Mouse (Mus musculus): ENCODE results near the gene Ubox5.

The Ubox5 gene

GRCm38 (mm10) chr2:130564983-130565382 lies 64.9 kb downstream of the Ubox5 start:
- Histone ChIP-seq H3K36me3 (ENCODE audit: insufficient read depth, low read length) (peaks cover 26% of the 10 kb centered on the region), H3K9me3 (ENCODE audit: low read length) (no peaks in the 10 kb centered on the region), H3K4me1 (replicated peaks; ENCODE audit: low read depth, low read length) (peaks cover 25% of the 10 kb centered on the region), H3K4me3 (replicated peaks; ENCODE audit: low read length) (no peak overlapping the region), H3K27me3 (ENCODE audit: insufficient read depth, low read length) (no peaks in the 10 kb centered on the region)
- TF ChIP-seq NANOG (IDR thresholded peaks at IDR 0.05; ENCODE audit: borderline replicate concordance, low read length) (no peak), CTCF (conservative IDR thresholded peaks at IDR 0.05; ENCODE audit: low read length) (no peak)

GRCm38 (mm10) chr2:130564063-130564462 lies 65.8 kb downstream of the Ubox5 start:
- H3K4me1 ChIP-seq (replicated peaks; ENCODE audit: low read depth, low read length), result peaks cover 25% of the 10 kb centered on the region
- H3K36me3 ChIP-seq (ENCODE audit: insufficient read depth, low read length), result peaks cover 26% of the 10 kb centered on the region
- H3K27me3 ChIP-seq (ENCODE audit: insufficient read depth, low read length), result no peaks in the 10 kb centered on the region
- H3K9me3 ChIP-seq (ENCODE audit: low read length), result no peaks in the 10 kb centered on the region
- TF ChIP-seq POU5F1 (IDR thresholded peaks at IDR 0.05; ENCODE audit: borderline replicate concordance, low read length), result no peak
- TF ChIP-seq NANOG (IDR thresholded peaks at IDR 0.05; ENCODE audit: borderline replicate concordance, low read length), result no peak
- TF ChIP-seq CTCF (conservative IDR thresholded peaks at IDR 0.05; ENCODE audit: low read length), result no peak
- H3K4me3 ChIP-seq (replicated peaks; ENCODE audit: low read length), result peak overlapping the region; percentile 95

DNA sequence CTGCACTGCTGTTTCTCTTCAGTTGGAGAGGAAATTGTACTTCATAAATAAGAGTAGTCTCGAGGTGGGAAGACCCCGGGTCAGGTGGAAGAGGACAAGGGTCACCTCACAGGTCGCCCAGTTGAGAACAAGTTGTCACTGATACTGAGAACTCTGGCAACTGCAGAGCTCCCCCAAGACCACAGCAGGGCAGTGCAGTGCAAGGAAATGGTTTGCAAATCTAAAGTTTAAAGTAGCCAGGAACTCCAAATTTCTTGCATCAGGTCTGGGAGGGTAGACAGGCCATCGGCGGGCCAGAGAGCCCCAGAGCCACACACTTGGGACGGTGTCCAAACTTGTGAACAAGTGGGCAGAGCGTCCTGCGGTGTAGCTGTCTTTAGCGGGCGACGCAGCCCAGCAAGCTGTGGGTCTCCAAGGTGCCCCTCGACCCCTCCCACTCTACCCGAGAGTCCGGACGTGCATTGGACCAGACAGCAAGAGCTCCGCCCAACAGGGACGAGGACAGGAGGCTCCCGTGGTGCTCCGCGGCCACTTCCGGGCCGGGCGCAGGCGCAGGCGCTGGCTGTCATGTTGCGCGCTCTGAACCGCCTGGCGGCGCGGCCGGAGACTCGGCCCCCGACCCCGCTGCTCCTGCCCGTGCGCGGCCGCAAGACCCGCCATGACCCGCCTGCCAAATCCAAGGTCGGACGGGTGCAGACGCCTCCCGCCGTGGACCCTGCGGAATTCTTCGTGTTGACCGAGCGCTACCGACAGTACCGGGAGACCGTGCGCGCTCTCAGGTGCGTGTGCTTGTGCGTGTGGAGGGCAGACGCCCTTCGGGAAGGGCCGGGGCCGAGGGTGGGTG lies 66.4 kb downstream of the Ubox5 start, which contains the start of gene Mrps26:
Gene Mrps26 (plus strand): TSS at position 531 of the 844 bp plus-strand sequence.
- H3K4me3 ChIP-seq (replicated peaks; ENCODE audit: low read length), result peak within 1 kb of the TSS; percentile 95
- H3K9me3 ChIP-seq (ENCODE audit: low read length), result no peaks in the 10 kb centered on the region
- no peaks in the 10 kb centered on the region for H3K27me3 ChIP-seq (ENCODE audit: insufficient read depth, low read length)
- H3K36me3 ChIP-seq (ENCODE audit: insufficient read depth, low read length), result peaks cover 26% of the 10 kb centered on the region
- TF ChIP-seq POU5F1 (IDR thresholded peaks at IDR 0.05; ENCODE audit: borderline replicate concordance, low read length) (no peak), CTCF (conservative IDR thresholded peaks at IDR 0.05; ENCODE audit: low read length) (peak; percentile 20)
- peaks cover 25% of the 10 kb centered on the region for H3K4me1 ChIP-seq (replicated peaks; ENCODE audit: low read depth, low read length)

- H3K4me1 ChIP-seq (replicated peaks; ENCODE audit: low read depth, low read length), result peaks cover 7% of the 10 kb centered on the region
- no peaks in the 10 kb centered on the region for H3K9me3 ChIP-seq (ENCODE audit: low read length)
- H3K27me3 ChIP-seq (ENCODE audit: insufficient read depth, low read length), result no peaks in the 10 kb centered on the region
- H3K36me3 ChIP-seq (ENCODE audit: insufficient read depth, low read length), result peaks cover 10% of the 10 kb centered on the region
- TF ChIP-seq POU5F1 (IDR thresholded peaks at IDR 0.05; ENCODE audit: borderline replicate concordance, low read length) (no peak), CTCF (conservative IDR thresholded peaks at IDR 0.05; ENCODE audit: low read length) (peak; percentile 49)
- no peak overlapping the region for H3K4me3 ChIP-seq (replicated peaks; ENCODE audit: low read length)
Measured at GRCm38 (mm10) chr2:130558015-130558414, 71.8 kb downstream of the Ubox5 start.

- H3K36me3 ChIP-seq (ENCODE audit: insufficient read depth, low read length), result peaks cover 16% of the 10 kb centered on the region
Measured at GRCm38 (mm10) chr2:130557462-130557861, 72.4 kb downstream of the Ubox5 start.

GRCm38 (mm10) chr2:130556292-130556691 lies 73.5 kb downstream of the Ubox5 start:
- H3K27me3 ChIP-seq (ENCODE audit: insufficient read depth, low read length), result no peaks in the 10 kb centered on the region
- no peaks in the 10 kb centered on the region for H3K4me1 ChIP-seq (replicated peaks; ENCODE audit: low read depth, low read length)
- TF ChIP-seq POU5F1 (IDR thresholded peaks at IDR 0.05; ENCODE audit: borderline replicate concordance, low read length), result no peak
- TF ChIP-seq CTCF (conservative IDR thresholded peaks at IDR 0.05; ENCODE audit: low read length), result no peak
- no peak for TF ChIP-seq NANOG (IDR thresholded peaks at IDR 0.05; ENCODE audit: borderline replicate concordance, low read length)
- H3K36me3 ChIP-seq (ENCODE audit: insufficient read depth, low read length), result peaks cover 27% of the 10 kb centered on the region
- no peak overlapping the region for H3K4me3 ChIP-seq (replicated peaks; ENCODE audit: low read length)
- no peaks in the 10 kb centered on the region for H3K9me3 ChIP-seq (ENCODE audit: low read length)

More at GRCm38 (mm10) chr2:130557462-130557861, 72.4 kb downstream of the Ubox5 start:
- TF ChIP-seq POU5F1 (IDR thresholded peaks at IDR 0.05; ENCODE audit: borderline replicate concordance, low read length), result no peak
- TF ChIP-seq NANOG (IDR thresholded peaks at IDR 0.05; ENCODE audit: borderline replicate concordance, low read length), result no peak
- TF ChIP-seq CTCF (conservative IDR thresholded peaks at IDR 0.05; ENCODE audit: low read length), result no peak
- Histone ChIP-seq H3K4me1 (replicated peaks; ENCODE audit: low read depth, low read length) (peaks cover 1% of the 10 kb centered on the region), H3K4me3 (replicated peaks; ENCODE audit: low read length) (no peak overlapping the region), H3K9me3 (ENCODE audit: low read length) (no peaks in the 10 kb centered on the region), H3K27me3 (ENCODE audit: insufficient read depth, low read length) (no peaks in the 10 kb centered on the region)

- Histone ChIP-seq H3K27me3 (ENCODE audit: insufficient read depth, low read length) (no peaks in the 10 kb centered on the region), H3K4me3 (replicated peaks; ENCODE audit: low read length) (no peak overlapping the region), H3K9me3 (ENCODE audit: low read length) (no peaks in the 10 kb centered on the region), H3K36me3 (ENCODE audit: insufficient read depth, low read length) (peaks cover 31% of the 10 kb centered on the region), H3K4me1 (replicated peaks; ENCODE audit: low read depth, low read length) (no peaks in the 10 kb centered on the region)
- TF ChIP-seq POU5F1 (IDR thresholded peaks at IDR 0.05; ENCODE audit: borderline replicate concordance, low read length), result no peak
- no peak for TF ChIP-seq NANOG (IDR thresholded peaks at IDR 0.05; ENCODE audit: borderline replicate concordance, low read length)
- no peak for TF ChIP-seq CTCF (conservative IDR thresholded peaks at IDR 0.05; ENCODE audit: low read length)
Measured at GRCm38 (mm10) chr2:130554841-130555240, 75.0 kb downstream of the Ubox5 start.

- Histone ChIP-seq H3K9me3 (ENCODE audit: low read length) (no peaks in the 10 kb centered on the region), H3K27me3 (ENCODE audit: insufficient read depth, low read length) (no peaks in the 10 kb centered on the region), H3K4me1 (replicated peaks; ENCODE audit: low read depth, low read length) (no peaks in the 10 kb centered on the region), H3K36me3 (ENCODE audit: insufficient read depth, low read length) (peaks cover 58% of the 10 kb centered on the region), H3K4me3 (replicated peaks; ENCODE audit: low read length) (no peak overlapping the region)
- no peak for TF ChIP-seq POU5F1 (IDR thresholded peaks at IDR 0.05; ENCODE audit: borderline replicate concordance, low read length)
- no peak for TF ChIP-seq NANOG (IDR thresholded peaks at IDR 0.05; ENCODE audit: borderline replicate concordance, low read length)
- no peak for TF ChIP-seq CTCF (conservative IDR thresholded peaks at IDR 0.05; ENCODE audit: low read length)
Measured at GRCm38 (mm10) chr2:130546957-130547356, 82.9 kb downstream of the Ubox5 start.

All from E14TG2a.4 (cell line).